Mouse (Mus musculus) left cerebral cortex, adult 2 months (tissue): ENCODE results near the gene Srsf3. TPM values are rescaled to one million over a fixed set of nuclear protein-coding genes. Genes with fewer than 3 reads are reported as not detected.
"Not testable (repeated sequence)": the region's sequence is repeated elsewhere in the genome, so short reads cannot be mapped to it uniquely, and the experiment has no call there.

Experiments used
- DNase-seq, 2 experiments: peaks; one replicate each; pipeline ENCODE4 v3.0.0; 2021 to 2022; ENCODE audit warnings: low spot score in 2 of 2, mixed read lengths in 1 of 2; ENCODE audit errors: extremely low spot score in 1 of 2
- H3K27ac ChIP-seq: fragments of 200-600 bp; 2 replicates; pipeline ENCODE4 v1.8.1; 2022
- H3K4me3 ChIP-seq: fragments of 200-600 bp; 2 replicates; pipeline ENCODE4 v1.8.1; 2022
- CTCF ChIP-seq: fragments of 200-600 bp; IDR thresholded peaks from 2 replicates; pipeline ENCODE4 v1.8.1; 2022; ENCODE audit warnings: antibody characterized with exemption, mild to moderate bottlenecking, moderate library complexity
- intact Hi-C: fragments of 180-260 bp; cut with DNase I; formaldehyde crosslinking; loops from one replicate; pipeline ENCODE4 v1.15.1; 2025
- total RNA-seq, 2 experiments: library from RNA; stranded (reverse); gene quantifications; 2 replicates each; pipeline ENCODE4 v1.2.3; 2021

The Srsf3 gene
- total RNA-seq, 2 experiments from 2014 or later = 113 to 114 TPM

- no peak overlapping the region for H3K4me3 ChIP-seq
- H3K27ac ChIP-seq = no peak overlapping the region
- intact Hi-C loops = loop anchor here (5.0 kb wide), 1 partner anchor 33 kb away; no protein-coding TSS in a partner anchor
- no peak for DNase-seq
- TF ChIP-seq CTCF = peak; percentile 26
These were observed 12.0 kb upstream of the Srsf3 start for GRCm38 (mm10) chr17:29020444-29020843.

- DNase-seq = no peak
- Histone ChIP-seq H3K27ac (no peak overlapping the region), H3K4me3 (no peak overlapping the region)
- intact Hi-C loops = loop anchor here (5.0 kb wide), 1 partner anchor 35 kb away; no protein-coding TSS in a partner anchor
- peak; percentile 44 for TF ChIP-seq CTCF
These were observed 10.1 kb upstream of the Srsf3 start for GRCm38 (mm10) chr17:29022230-29022819.

DNA sequence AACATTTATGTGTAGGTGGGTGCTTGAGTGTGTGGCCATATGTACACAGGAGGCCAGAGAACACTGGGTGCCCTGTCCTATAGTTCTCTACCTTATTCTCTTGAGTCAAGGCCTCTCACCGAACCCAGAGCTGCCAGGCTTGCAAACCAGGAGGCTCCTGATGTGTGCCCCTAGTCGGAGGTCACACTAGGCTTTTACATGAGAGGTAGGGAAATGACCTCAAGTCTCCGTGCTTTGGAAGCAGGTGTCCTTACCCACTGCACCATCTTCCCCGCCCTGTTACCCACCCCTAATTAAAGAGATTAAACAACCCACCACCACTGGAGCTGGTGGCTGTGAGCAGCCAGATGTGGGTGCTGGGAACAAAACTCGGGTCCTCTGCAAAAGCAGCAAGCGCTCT lies 9.1 kb upstream of the Srsf3 start:
- intact Hi-C loops = loop anchor here (5.0 kb wide), 1 partner anchor 36 kb away; no protein-coding TSS in a partner anchor
- Histone ChIP-seq H3K27ac (no peak overlapping the region), H3K4me3 (no peak overlapping the region)
- no peak for TF ChIP-seq CTCF
- DNase-seq = no peak

GRCm38 (mm10) chr17:29024047-29024892 lies 8.2 kb upstream of the Srsf3 start:
- no peak overlapping the region for H3K27ac ChIP-seq
- DNase-seq = no peak
- no peak overlapping the region for H3K4me3 ChIP-seq
- TF ChIP-seq CTCF = no peak
- intact Hi-C loops = loop anchor here (5.0 kb wide), 1 partner anchor 37 kb away; no protein-coding TSS in a partner anchor

DNA sequence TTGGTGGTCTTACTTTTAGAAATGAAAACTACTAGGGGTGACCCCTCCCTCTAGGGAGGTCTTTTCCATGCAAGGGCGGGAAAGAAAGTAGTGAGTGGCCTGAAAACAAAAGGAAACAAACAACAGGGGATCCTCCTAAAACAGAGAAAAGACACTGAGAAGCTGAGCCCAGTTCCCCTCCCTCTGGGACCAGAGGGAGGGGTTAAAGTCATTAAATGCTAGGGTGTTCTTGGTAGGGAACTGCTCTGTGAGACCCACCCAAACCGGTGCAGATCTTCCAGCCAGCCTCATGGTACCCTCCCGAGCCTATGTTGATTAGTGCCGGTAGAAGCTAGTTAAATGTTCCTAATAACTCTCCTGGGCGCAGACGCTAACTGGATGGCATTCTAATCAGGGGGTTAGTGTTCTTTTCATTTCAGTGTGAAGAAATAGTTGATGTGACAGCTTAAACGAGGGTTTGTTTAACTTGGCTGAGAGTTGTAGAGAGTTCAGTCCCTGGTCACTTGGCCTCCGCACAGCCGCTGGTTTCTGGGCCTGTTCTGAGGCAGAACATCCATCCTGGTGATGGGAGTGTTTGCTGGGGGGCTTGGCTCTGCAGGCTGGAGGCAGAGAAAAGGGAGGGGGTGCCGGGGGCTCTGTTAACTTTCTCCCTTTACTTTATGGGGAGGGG lies 7.4 kb upstream of the Srsf3 start:
- H3K4me3 ChIP-seq = no peak overlapping the region
- intact Hi-C loops = loop anchor here (5.0 kb wide), 1 partner anchor 38 kb away; no protein-coding TSS in a partner anchor
- no peak for DNase-seq
- no peak overlapping the region for H3K27ac ChIP-seq
- no peak for TF ChIP-seq CTCF

DNA sequence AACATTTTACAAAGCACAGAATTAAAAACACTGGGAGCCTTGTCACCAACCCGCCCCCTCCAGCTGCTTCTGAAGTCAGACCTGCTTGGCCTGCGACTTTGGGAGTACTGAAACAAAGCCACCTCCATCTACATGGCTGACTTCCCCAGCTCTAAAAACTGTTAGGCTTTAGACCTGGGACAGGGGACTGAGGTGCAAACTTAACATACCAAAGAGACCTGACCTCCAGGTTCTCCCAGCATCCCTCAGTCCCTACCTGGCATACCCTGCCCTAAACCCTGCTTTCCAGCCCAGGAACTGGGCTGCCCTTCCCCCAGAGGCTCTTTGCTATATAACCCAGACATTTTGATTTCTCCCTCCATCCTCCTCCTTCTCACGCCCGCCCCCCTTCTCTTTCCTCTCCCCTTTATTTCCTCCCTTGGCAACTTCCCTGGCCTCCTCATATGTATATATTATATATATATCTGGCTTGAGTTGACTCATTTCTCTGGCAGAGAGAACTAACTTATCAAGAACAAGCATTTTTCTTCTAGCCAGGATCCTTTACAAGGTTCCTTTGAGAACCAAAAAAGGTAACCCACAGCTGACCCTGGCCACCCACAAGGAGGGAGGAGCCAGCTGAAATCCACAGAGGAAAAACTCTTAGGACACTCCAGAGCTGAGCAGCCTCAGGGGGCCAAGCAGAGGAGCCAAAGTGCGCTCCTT lies 5.6 kb upstream of the Srsf3 start:
- H3K27ac ChIP-seq = 0 out of 2 replicates have a peak overlapping the region, but pooled peaks have one; percentile 47
- no peak for DNase-seq
- H3K4me3 ChIP-seq = no peak overlapping the region
- TF ChIP-seq CTCF = no peak
- intact Hi-C loops = no loop called here

DNA sequence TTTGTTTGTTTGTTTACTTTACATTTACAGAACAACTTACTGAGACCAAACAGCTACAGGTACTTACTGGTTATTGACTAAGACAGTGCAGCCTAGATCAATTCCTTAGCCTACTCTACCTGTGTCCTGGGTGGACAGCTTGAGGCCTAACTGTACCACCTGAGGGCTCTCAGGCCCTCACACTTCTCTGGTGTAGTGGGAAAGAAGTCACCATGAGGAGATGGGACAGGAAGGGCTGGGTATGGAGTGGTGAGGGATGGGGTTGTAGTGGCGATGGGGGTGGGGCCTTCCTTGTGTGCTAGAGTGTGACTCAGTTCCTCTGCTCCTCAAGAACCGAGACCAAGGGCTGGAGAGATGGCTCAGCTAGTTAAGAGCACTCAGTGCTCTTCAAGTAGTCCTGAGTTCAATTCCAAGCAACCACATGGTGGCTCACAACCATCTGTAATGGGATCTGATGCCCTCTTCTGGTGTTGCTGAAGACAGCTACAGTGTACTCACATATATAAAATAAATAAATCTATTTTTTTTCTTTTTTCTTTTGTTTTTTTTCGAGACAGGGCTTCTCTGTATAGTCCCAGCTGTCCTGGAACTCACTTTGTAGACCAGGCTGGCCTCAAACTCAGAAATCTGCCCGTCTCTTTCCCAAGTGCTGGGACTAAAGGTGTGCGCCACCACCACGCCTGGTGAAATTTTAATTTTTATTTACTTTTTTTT lies 1.9 kb upstream of the Srsf3 start:
- H3K27ac ChIP-seq = no peak overlapping the region
- no peak; the same call in 1 of the 2 replicates for TF ChIP-seq CTCF
- no peak overlapping the region for H3K4me3 ChIP-seq
- DNase-seq = no peak
- intact Hi-C loops = no loop called here

DNA sequence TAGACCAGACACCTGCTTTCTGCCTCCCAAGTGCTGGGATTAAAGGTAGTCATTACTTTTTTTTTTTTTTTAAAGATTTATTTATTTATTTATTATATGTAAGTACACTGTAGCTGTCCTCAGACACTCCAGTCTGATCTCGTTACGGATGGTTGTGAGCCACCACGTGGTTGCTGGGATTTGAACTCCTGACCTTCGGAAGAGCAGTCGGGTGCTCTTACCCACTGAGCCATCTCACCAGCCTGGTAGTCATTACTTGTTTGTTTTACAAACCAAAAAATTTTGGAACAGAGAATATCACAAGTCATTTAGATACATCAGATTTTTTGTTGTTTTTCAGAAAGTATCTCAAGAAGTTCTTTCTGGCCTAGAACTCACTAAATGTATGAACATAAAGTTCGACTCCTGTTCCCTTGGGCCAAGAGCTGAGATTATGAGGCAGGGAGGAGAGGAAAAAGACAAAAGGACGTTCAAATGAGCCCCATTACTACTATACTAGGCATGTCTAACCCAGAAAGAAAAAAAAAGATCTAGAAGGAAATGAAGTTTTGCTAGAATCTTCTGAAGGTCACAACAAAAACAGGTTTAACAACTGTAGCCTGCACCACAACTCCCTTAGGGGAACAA lies 1.2 kb upstream of the Srsf3 start:
- intact Hi-C loops, H3K4me3 ChIP-seq, DNase-seq: not testable (repeated sequence)
- peak overlapping the region; percentile 97 for H3K27ac ChIP-seq

- DNase-seq = no peak
- peak overlapping the region; percentile 97 for H3K27ac ChIP-seq
- no peak for TF ChIP-seq CTCF
- peak overlapping the region; percentile 87 for H3K4me3 ChIP-seq
- intact Hi-C loops = no loop called here
These were observed 606 bp upstream of the Srsf3 start for GRCm38 (mm10) chr17:29031771-29032273.

GRCm38 (mm10) chr17:29033569-29034061 lies 1.2 kb downstream of the Srsf3 start:
- TF ChIP-seq CTCF = no peak
- Histone ChIP-seq H3K27ac (peak overlapping the region; percentile 97), H3K4me3 (peak overlapping the region; percentile 87)
- intact Hi-C loops = no loop called here
- DNase-seq = no peak
